Mouse (Mus musculus): ENCODE results near the gene Slc44a4. TPM values are rescaled to one million over a fixed set of nuclear protein-coding genes. Genes with fewer than 3 reads are reported as not detected.

The Slc44a4 gene
- polyA plus RNA-seq, 2 experiments: 0.09 TPM; not detected in 1

DNA sequence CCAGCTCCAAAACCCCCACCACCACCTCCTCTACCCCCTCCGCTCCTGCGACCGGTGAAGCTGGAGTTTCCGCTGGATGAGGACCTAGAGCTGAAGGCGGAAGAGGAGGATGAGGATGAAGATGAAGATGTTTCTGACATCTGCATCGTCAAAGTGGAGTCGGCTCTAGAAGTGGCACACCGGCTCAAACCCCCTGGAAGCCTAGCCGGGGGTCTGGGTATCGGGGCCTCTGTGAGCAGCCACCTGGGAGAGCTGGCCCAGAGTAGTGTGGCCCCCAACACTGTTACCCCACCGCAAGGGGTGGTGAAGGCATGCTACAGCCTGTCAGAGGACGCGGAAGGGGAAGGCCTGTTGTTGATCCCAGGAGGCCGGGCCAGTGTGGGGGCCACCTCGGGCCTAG, 18.5 kb upstream of the Slc44a4 start:
- DNase-seq (ENCODE audit: low spot score): no peak
- H3K4me1 ChIP-seq (ENCODE audit: control insufficient read depth, insufficient read depth, low read length): peaks cover 30% of the 10 kb centered on the region
- peak overlapping the region; percentile 87 for H3K4me2 ChIP-seq (replicated peaks; ENCODE audit: low read depth, low read length, severe bottlenecking)
- no peak overlapping the region; the same call in 1 of the 2 replicates for H3K9ac ChIP-seq (ENCODE audit: low read depth, low read length, severe bottlenecking)
- peak overlapping the region; percentile 78 for H3K4me3 ChIP-seq (replicated peaks; ENCODE audit: low read length)
- peak overlapping the region; percentile 86 for H3K27ac ChIP-seq (replicated peaks; ENCODE audit: low read depth, low read length)
- WGBS: 88% methylated on average over 15 of the region's 15 CpGs
- TF ChIP-seq POLR2A (IDR thresholded peaks at IDR 0.05; ENCODE audit: borderline replicate concordance, extremely low read depth, insufficient read depth, insufficient read length): no peak
- no peaks in the 10 kb centered on the region for H3K27me3 ChIP-seq (ENCODE audit: control insufficient read depth, insufficient read depth, low read length)
- H3K36me3 ChIP-seq (ENCODE audit: control insufficient read depth, insufficient read depth, low read length): peaks cover 8% of the 10 kb centered on the region
- no peak for ATAC-seq (ENCODE audit: low FRiP score, low read depth)
- H3K9me3 ChIP-seq (ENCODE audit: control insufficient read depth, low read length): no peaks in the 10 kb centered on the region

DNA sequence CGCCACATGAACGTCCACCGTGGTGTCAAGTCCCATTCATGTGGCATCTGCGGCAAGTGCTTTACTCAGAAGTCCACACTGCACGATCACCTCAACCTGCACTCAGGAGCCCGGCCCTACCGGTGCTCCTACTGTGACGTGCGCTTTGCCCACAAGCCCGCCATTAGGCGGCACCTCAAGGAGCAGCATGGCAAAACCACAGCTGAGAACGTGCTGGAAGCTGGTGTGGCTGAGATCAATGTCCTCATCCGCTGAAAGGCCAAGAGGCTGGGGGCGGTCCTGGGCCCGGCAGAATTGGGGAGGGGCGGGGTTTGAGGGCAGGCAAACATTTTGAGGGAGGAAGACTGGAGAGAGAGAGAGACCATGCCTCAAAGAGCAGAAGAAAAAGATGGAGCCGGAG, 17.9 kb upstream of the Slc44a4 start:
- DNase-seq (ENCODE audit: low spot score) (no peak), ATAC-seq (ENCODE audit: low FRiP score, low read depth) (no peak)
- WGBS: 86% methylated on average over 17 of the region's 17 CpGs
- Histone ChIP-seq H3K27me3 (ENCODE audit: control insufficient read depth, insufficient read depth, low read length) (no peaks in the 10 kb centered on the region), H3K27ac (replicated peaks; ENCODE audit: low read depth, low read length) (no peak overlapping the region), H3K4me1 (ENCODE audit: control insufficient read depth, insufficient read depth, low read length) (peaks cover 30% of the 10 kb centered on the region), H3K4me2 (replicated peaks; ENCODE audit: low read depth, low read length, severe bottlenecking) (no peak overlapping the region), H3K9ac (ENCODE audit: low read depth, low read length, severe bottlenecking) (no peak overlapping the region), H3K36me3 (ENCODE audit: control insufficient read depth, insufficient read depth, low read length) (peaks cover 9% of the 10 kb centered on the region), H3K9me3 (ENCODE audit: control insufficient read depth, low read length) (no peaks in the 10 kb centered on the region), H3K4me3 (replicated peaks; ENCODE audit: low read length) (0 out of 2 replicates have a peak overlapping the region, but pooled peaks have one; percentile 2)
- TF ChIP-seq POLR2A (IDR thresholded peaks at IDR 0.05; ENCODE audit: borderline replicate concordance, extremely low read depth, insufficient read depth, insufficient read length): no peak

GRCm38 (mm10) chr17:34897373-34898159, 16.7 kb upstream of the Slc44a4 start:
- Histone ChIP-seq H3K9me3 (ENCODE audit: control insufficient read depth, low read length) (no peaks in the 10 kb centered on the region), H3K4me1 (ENCODE audit: control insufficient read depth, insufficient read depth, low read length) (peaks cover 30% of the 10 kb centered on the region), H3K27ac (replicated peaks; ENCODE audit: low read depth, low read length) (peak overlapping the region; percentile 94), H3K4me2 (replicated peaks; ENCODE audit: low read depth, low read length, severe bottlenecking) (peak overlapping the region; percentile 84), H3K27me3 (ENCODE audit: control insufficient read depth, insufficient read depth, low read length) (no peaks in the 10 kb centered on the region), H3K9ac (ENCODE audit: low read depth, low read length, severe bottlenecking) (peak overlapping the region; percentile 91), H3K36me3 (ENCODE audit: control insufficient read depth, insufficient read depth, low read length) (peaks cover 19% of the 10 kb centered on the region), H3K4me3 (replicated peaks; ENCODE audit: low read length) (peak overlapping the region; percentile 87)
- ATAC-seq (ENCODE audit: low FRiP score, low read depth) (no peak), DNase-seq (ENCODE audit: low spot score) (peak; percentile 85)
- WGBS: 22% methylated on average over 10 of the region's 10 CpGs
- TF ChIP-seq POLR2A (IDR thresholded peaks at IDR 0.05; ENCODE audit: borderline replicate concordance, extremely low read depth, insufficient read depth, insufficient read length): no peak

GRCm38 (mm10) chr17:34898160-34898586, 16.1 kb upstream of the Slc44a4 start, which contains the start of the genes C2 and Ehmt2:
Gene C2 (minus strand): TSS chr17:34898265.
Gene Ehmt2 (plus strand): TSS chr17:34898469.
- peak within 1 kb of the TSS; percentile 87 for H3K4me3 ChIP-seq (replicated peaks; ENCODE audit: low read length)
- no peaks in the 10 kb centered on the region for H3K27me3 ChIP-seq (ENCODE audit: control insufficient read depth, insufficient read depth, low read length)
- peak; percentile 47; the same call in 1 of the 2 replicates for TF ChIP-seq POLR2A (IDR thresholded peaks at IDR 0.05; ENCODE audit: borderline replicate concordance, extremely low read depth, insufficient read depth, insufficient read length)
- no peaks in the 10 kb centered on the region for H3K9me3 ChIP-seq (ENCODE audit: control insufficient read depth, low read length)
- ATAC-seq (ENCODE audit: low FRiP score, low read depth) (peak; percentile 32), DNase-seq (ENCODE audit: low spot score) (peak; percentile 66)
- H3K36me3 ChIP-seq (ENCODE audit: control insufficient read depth, insufficient read depth, low read length): peaks cover 25% of the 10 kb centered on the region
- H3K9ac ChIP-seq (ENCODE audit: low read depth, low read length, severe bottlenecking): peak within 1 kb of the TSS; percentile 91
- H3K4me2 ChIP-seq (replicated peaks; ENCODE audit: low read depth, low read length, severe bottlenecking): peak within 1 kb of the TSS; percentile 84
- H3K4me1 ChIP-seq (ENCODE audit: control insufficient read depth, insufficient read depth, low read length): peaks cover 30% of the 10 kb centered on the region
- H3K27ac ChIP-seq (replicated peaks; ENCODE audit: low read depth, low read length): peak within 1 kb of the TSS; percentile 94
- WGBS: 1% methylated on average over 16 of the region's 44 CpGs

DNA sequence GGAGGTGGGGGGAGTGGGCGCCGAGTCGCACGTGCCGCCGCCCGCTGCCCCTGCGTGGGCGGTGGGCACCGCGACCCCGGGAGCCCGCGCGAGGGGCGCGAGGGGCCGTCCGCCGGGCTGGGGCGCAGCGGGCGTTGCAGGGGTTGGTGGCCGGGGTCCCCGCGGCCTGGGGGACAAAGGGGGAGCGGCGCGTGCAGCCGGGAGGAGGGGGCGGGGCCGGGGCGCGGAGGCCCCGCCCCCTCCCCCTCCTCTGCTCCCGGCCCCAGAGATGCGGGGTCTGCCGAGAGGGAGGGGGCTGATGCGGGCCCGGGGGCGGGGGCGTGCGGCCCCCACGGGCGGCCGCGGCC, 15.6 kb upstream of the Slc44a4 start:
- H3K4me2 ChIP-seq (replicated peaks; ENCODE audit: low read depth, low read length, severe bottlenecking): peak overlapping the region; percentile 84
- no peaks in the 10 kb centered on the region for H3K27me3 ChIP-seq (ENCODE audit: control insufficient read depth, insufficient read depth, low read length)
- peaks cover 29% of the 10 kb centered on the region for H3K4me1 ChIP-seq (ENCODE audit: control insufficient read depth, insufficient read depth, low read length)
- H3K36me3 ChIP-seq (ENCODE audit: control insufficient read depth, insufficient read depth, low read length): peaks cover 30% of the 10 kb centered on the region
- H3K9me3 ChIP-seq (ENCODE audit: control insufficient read depth, low read length): no peaks in the 10 kb centered on the region
- TF ChIP-seq POLR2A (IDR thresholded peaks at IDR 0.05; ENCODE audit: borderline replicate concordance, extremely low read depth, insufficient read depth, insufficient read length): no peak
- peak overlapping the region; percentile 87 for H3K4me3 ChIP-seq (replicated peaks; ENCODE audit: low read length)
- H3K9ac ChIP-seq (ENCODE audit: low read depth, low read length, severe bottlenecking): peak overlapping the region; percentile 91
- DNase-seq (ENCODE audit: low spot score): peak; percentile 61
- ATAC-seq (ENCODE audit: low FRiP score, low read depth): peak; percentile 34
- peak overlapping the region; percentile 94 for H3K27ac ChIP-seq (replicated peaks; ENCODE audit: low read depth, low read length)
- 1% methylated on average over 10 of the region's 47 CpGs for WGBS

Measured in limb, embryonic 14.5 days (tissue).